7 mouse cellular contexts compared by ENCODE assay signal in the genomic region with DNA sequence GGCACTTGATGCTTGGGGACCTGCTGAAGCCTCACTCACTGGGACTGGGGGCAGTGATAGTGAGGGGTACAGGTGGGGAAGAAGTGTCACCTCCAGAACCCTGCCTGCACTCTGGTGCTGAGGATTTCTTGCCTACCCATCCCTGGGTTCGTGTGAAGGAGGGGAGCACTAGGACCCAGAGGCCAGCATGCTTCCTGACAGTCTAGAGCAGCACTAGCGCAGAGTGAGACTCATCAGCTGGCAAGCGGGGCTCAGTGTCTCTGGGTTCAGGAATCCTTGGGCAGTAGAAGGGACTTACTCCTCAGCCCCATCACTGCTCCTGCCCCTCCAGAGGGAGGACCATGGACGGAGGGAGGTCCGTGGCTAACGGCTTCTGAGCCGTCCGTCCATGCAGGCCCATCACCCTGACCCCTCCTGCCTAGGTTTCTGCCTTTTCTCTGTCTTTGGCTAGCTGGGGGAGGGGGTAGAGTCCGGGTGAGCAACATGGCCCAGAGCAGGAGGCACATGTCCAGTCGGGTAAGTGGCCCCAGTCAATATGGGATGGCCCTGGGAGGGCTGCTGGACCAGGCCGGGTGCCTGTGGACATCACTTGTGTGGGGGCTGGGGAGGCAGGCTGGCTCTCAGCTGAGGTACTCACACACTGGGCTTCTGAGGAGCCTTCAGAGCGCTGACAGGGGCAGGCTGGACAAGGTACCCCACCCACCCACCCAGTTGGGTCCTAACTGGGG. TPM values are rescaled to one million over a fixed set of nuclear protein-coding genes. Genes with fewer than 3 reads are reported as not detected.
DNase-seq lines count a peak whose midpoint lies in the region; ATAC-seq lines count a peak whose summit lies in the region.

No protein-coding gene starts in this region.

- ATAC-seq in lung, embryonic 16.5 days (ENCODE audit: low read depth): peak; percentile 84
- ATAC-seq in embryonic facial prominence, embryonic 11.5 days (replicated peaks; ENCODE audit: insufficient number of reproducible peaks, low FRiP score, low TSS enrichment, low read depth): peak; percentile 69
- ATAC-seq in hindbrain, embryonic 14.5 days (ENCODE audit: low FRiP score): peak; percentile 90
- peak; percentile 59; the same call in 1 of the 2 replicates for ATAC-seq in limb, embryonic 15.5 days (ENCODE audit: insufficient number of reproducible peaks, low FRiP score, low TSS enrichment, low read depth)

- peak overlapping the region; percentile 49 for H3K4me2 ChIP-seq in lung, embryonic 16.5 days (ENCODE audit: low read depth, low read length)
- peak overlapping the region; percentile 46 for H3K4me2 ChIP-seq in embryonic facial prominence, embryonic 11.5 days (ENCODE audit: low read depth, low read length)
- H3K4me2 ChIP-seq in hindbrain, embryonic 14.5 days (replicated peaks): peak overlapping the region; percentile 70
- H3K4me2 ChIP-seq in limb, embryonic 15.5 days: peak overlapping the region; percentile 44

- no peaks in the 10 kb centered on the region for H3K27me3 ChIP-seq in lung, embryonic 16.5 days (ENCODE audit: control insufficient read depth, insufficient read depth, low read depth, low read length)
- H3K27me3 ChIP-seq in embryonic facial prominence, embryonic 11.5 days (ENCODE audit: control insufficient read depth, insufficient read depth, low read length): no peaks in the 10 kb centered on the region
- no peaks in the 10 kb centered on the region for H3K27me3 ChIP-seq in hindbrain, embryonic 14.5 days (ENCODE audit: control insufficient read depth, insufficient read depth, low read length)
- H3K27me3 ChIP-seq in limb, embryonic 15.5 days: no peaks in the 10 kb centered on the region

- H3K36me3 ChIP-seq in lung, embryonic 16.5 days (ENCODE audit: control insufficient read depth, insufficient read depth, low read length): peaks cover 3% of the 10 kb centered on the region
- no peaks in the 10 kb centered on the region for H3K36me3 ChIP-seq in embryonic facial prominence, embryonic 11.5 days (replicated peaks; ENCODE audit: control insufficient read depth, insufficient read depth, low read depth, low read length)
- H3K36me3 ChIP-seq in hindbrain, embryonic 14.5 days (replicated peaks; ENCODE audit: control insufficient read depth, insufficient read depth): peaks cover 25% of the 10 kb centered on the region
- peaks cover 39% of the 10 kb centered on the region for H3K36me3 ChIP-seq in limb, embryonic 15.5 days

- no peak overlapping the region for H3K27ac ChIP-seq in lung, embryonic 16.5 days (ENCODE audit: low read length)
- 0 out of 2 replicates have a peak overlapping the region, but pooled peaks have one; percentile 13 for H3K27ac ChIP-seq in embryonic facial prominence, embryonic 11.5 days (replicated peaks; ENCODE audit: low read depth, low read length)
- peak overlapping the region; percentile 23; the same call in 1 of the 2 replicates for H3K27ac ChIP-seq in hindbrain, embryonic 14.5 days
- no peak overlapping the region for H3K27ac ChIP-seq in limb, embryonic 15.5 days

- H3K4me3 ChIP-seq in lung, embryonic 16.5 days (ENCODE audit: low read length): peak overlapping the region; percentile 32
- peak overlapping the region; percentile 26 for H3K4me3 ChIP-seq in embryonic facial prominence, embryonic 11.5 days (ENCODE audit: low read depth, low read length)
- H3K4me3 ChIP-seq in hindbrain, embryonic 14.5 days (replicated peaks; ENCODE audit: low read length): peak overlapping the region; percentile 50
- H3K4me3 ChIP-seq in limb, embryonic 15.5 days: peak overlapping the region; percentile 28

- no peaks in the 10 kb centered on the region for H3K9me3 ChIP-seq in lung, embryonic 16.5 days (ENCODE audit: control insufficient read depth, low read length)
- no peaks in the 10 kb centered on the region for H3K9me3 ChIP-seq in embryonic facial prominence, embryonic 11.5 days (replicated peaks; ENCODE audit: control insufficient read depth, low read length)
- H3K9me3 ChIP-seq in hindbrain, embryonic 14.5 days (ENCODE audit: control insufficient read depth, low read length): no peaks in the 10 kb centered on the region
- H3K9me3 ChIP-seq in limb, embryonic 15.5 days: no peaks in the 10 kb centered on the region

- peaks cover 8% of the 10 kb centered on the region for H3K4me1 ChIP-seq in lung, embryonic 16.5 days (replicated peaks; ENCODE audit: control insufficient read depth, insufficient read depth, low read length)
- no peaks in the 10 kb centered on the region; the same call in 1 of the 2 replicates for H3K4me1 ChIP-seq in embryonic facial prominence, embryonic 11.5 days (ENCODE audit: control insufficient read depth, insufficient read depth, low read length)
- peaks cover 21% of the 10 kb centered on the region; the same call in 1 of the 2 replicates for H3K4me1 ChIP-seq in hindbrain, embryonic 14.5 days (replicated peaks; ENCODE audit: control insufficient read depth, insufficient read depth, low read length)
- H3K4me1 ChIP-seq in limb, embryonic 15.5 days: peaks cover 13% of the 10 kb centered on the region

- no peak for DNase-seq in lung, postnatal 4 days
- DNase-seq in embryonic facial prominence, embryonic 11.5 days (ENCODE audit: low spot score): peak; percentile 75
- DNase-seq in hindbrain, embryonic 14.5 days (ENCODE audit: low spot score): peak; percentile 67
- peak; percentile 76 to 82 for DNase-seq in right cerebral cortex, postnatal 10 days (ENCODE audit: low spot score in 2 of 2)
- DNase-seq in thymus, postnatal 36 days: no peak

- WGBS in lung, embryonic 16.5 days: 25% methylated on average over 12 of the region's 12 CpGs
- 11% methylated on average over 12 of the region's 12 CpGs for WGBS in embryonic facial prominence, embryonic 11.5 days
- WGBS in hindbrain, embryonic 14.5 days: 11% methylated on average over 12 of the region's 12 CpGs
- WGBS in limb, embryonic 15.5 days: 26% methylated on average over 12 of the region's 12 CpGs

- peak overlapping the region; percentile 49 for H3K9ac ChIP-seq in lung, embryonic 16.5 days (ENCODE audit: low read length)
- H3K9ac ChIP-seq in embryonic facial prominence, embryonic 11.5 days (replicated peaks; ENCODE audit: low read length): peak overlapping the region; percentile 37; the same call in 1 of the 2 replicates
- H3K9ac ChIP-seq in hindbrain, embryonic 14.5 days: peak overlapping the region; percentile 76
- peak overlapping the region; percentile 26; the same call in 1 of the 2 replicates for H3K9ac ChIP-seq in limb, embryonic 15.5 days

RNA-seq across cellular contexts. Expression of gene Dctn1, which starts 13.8 kb away (rescaled TPM):
- polyA plus RNA-seq in lung, embryonic 16.5 days (2015; fragmentation: Nextera tagmentation; extraction: Ambion mirVana): 94.5 and 95.6 TPM in 2 replicates
- 67.0 and 73.5 TPM in 2 replicates for polyA plus RNA-seq in embryonic facial prominence, embryonic 11.5 days (2014; fragmentation: Nextera tagmentation; extraction: Ambion mirVana)
- 147 and 155 TPM in 2 replicates for polyA plus RNA-seq in hindbrain, embryonic 14.5 days (2014; fragmentation: Nextera tagmentation; extraction: Ambion mirVana)
- polyA plus RNA-seq in limb, embryonic 15.5 days (2015; fragmentation: Nextera tagmentation; extraction: Ambion mirVana): 90.3 and 91.9 TPM in 2 replicates

RNA-seq across cellular contexts. Expression of gene 1700003E16Rik, which starts 23.4 kb away (rescaled TPM):
- 11.9 and 15.3 TPM in 2 replicates for polyA plus RNA-seq in lung, embryonic 16.5 days (2015; fragmentation: Nextera tagmentation; extraction: Ambion mirVana)
- polyA plus RNA-seq in embryonic facial prominence, embryonic 11.5 days (2014; fragmentation: Nextera tagmentation; extraction: Ambion mirVana): 0.97 and 1.4 TPM in 2 replicates
- 7.1 and 7.5 TPM in 2 replicates for polyA plus RNA-seq in hindbrain, embryonic 14.5 days (2014; fragmentation: Nextera tagmentation; extraction: Ambion mirVana)
- polyA plus RNA-seq in limb, embryonic 15.5 days (2015; fragmentation: Nextera tagmentation; extraction: Ambion mirVana): 3.1 and 3.4 TPM in 2 replicates

RNA-seq across cellular contexts. Expression of gene Wdr54, which starts 23.4 kb away (rescaled TPM):
- polyA plus RNA-seq in lung, embryonic 16.5 days (2015; fragmentation: Nextera tagmentation; extraction: Ambion mirVana): 7.2 and 7.6 TPM in 2 replicates
- polyA plus RNA-seq in embryonic facial prominence, embryonic 11.5 days (2014; fragmentation: Nextera tagmentation; extraction: Ambion mirVana): 10.7 and 11.1 TPM in 2 replicates
- 17.8 and 18.0 TPM in 2 replicates for polyA plus RNA-seq in hindbrain, embryonic 14.5 days (2014; fragmentation: Nextera tagmentation; extraction: Ambion mirVana)
- polyA plus RNA-seq in limb, embryonic 15.5 days (2015; fragmentation: Nextera tagmentation; extraction: Ambion mirVana): 4.8 and 5.4 TPM in 2 replicates

RNA-seq across cellular contexts. Expression of gene Slc4a5, which starts 40.1 kb away (rescaled TPM):
- 2.1 and 3.1 TPM in 2 replicates for polyA plus RNA-seq in lung, embryonic 16.5 days (2015; fragmentation: Nextera tagmentation; extraction: Ambion mirVana)
- polyA plus RNA-seq in embryonic facial prominence, embryonic 11.5 days (2014; fragmentation: Nextera tagmentation; extraction: Ambion mirVana): 1.0 and 1.1 TPM in 2 replicates
- 3.5 and 4.8 TPM in 2 replicates for polyA plus RNA-seq in hindbrain, embryonic 14.5 days (2014; fragmentation: Nextera tagmentation; extraction: Ambion mirVana)
- 0.06 and 0.07 TPM in 2 replicates for polyA plus RNA-seq in limb, embryonic 15.5 days (2015; fragmentation: Nextera tagmentation; extraction: Ambion mirVana)

RNA-seq across cellular contexts. Expression of gene Rtkn, which starts 44.3 kb away (rescaled TPM):
- polyA plus RNA-seq in lung, embryonic 16.5 days (2015; fragmentation: Nextera tagmentation; extraction: Ambion mirVana): 44.4 and 47.5 TPM in 2 replicates
- polyA plus RNA-seq in embryonic facial prominence, embryonic 11.5 days (2014; fragmentation: Nextera tagmentation; extraction: Ambion mirVana): 17.7 and 18.3 TPM in 2 replicates
- polyA plus RNA-seq in hindbrain, embryonic 14.5 days (2014; fragmentation: Nextera tagmentation; extraction: Ambion mirVana): 8.9 and 9.8 TPM in 2 replicates
- polyA plus RNA-seq in limb, embryonic 15.5 days (2015; fragmentation: Nextera tagmentation; extraction: Ambion mirVana): 76.7 and 79.5 TPM in 2 replicates

Comparison
In these comparisons a context has a peak if more than half of its experiments do, and no peak if none do; other contexts are left out.
1. H3K27ac ChIP-seq: peak in embryonic facial prominence, embryonic 11.5 days (single experiment) and hindbrain, embryonic 14.5 days (single experiment); none in lung, embryonic 16.5 days (single experiment) and limb, embryonic 15.5 days (single experiment).
2. H3K9ac ChIP-seq: peak in every context shown above with its lines; median percentile 76 in hindbrain, embryonic 14.5 days; 49 in lung, embryonic 16.5 days; 37 in embryonic facial prominence, embryonic 11.5 days; 26 in limb, embryonic 15.5 days.
3. DNase-seq: peak in embryonic facial prominence, embryonic 11.5 days (single experiment), hindbrain, embryonic 14.5 days (single experiment) and right cerebral cortex, postnatal 10 days (2 of 2); none in lung, postnatal 4 days (0 of 2) and thymus, postnatal 36 days (0 of 2).
4. Peak in every context shown above with its lines, with median percentiles within 50 percentile points of each other: ATAC-seq, H3K4me2 ChIP-seq and H3K4me3 ChIP-seq.